Mouse (Mus musculus) G1E (cell line): ENCODE measurements around the gene Ccdc181.

Experiments used
- CTCF ChIP-seq: IDR thresholded peaks from 2 replicates; pipeline ENCODE4 v1.5.1; 2012; ENCODE audit warnings: low read depth, low read length, inconsistent platforms, mixed read lengths
- GATA1 ChIP-seq: IDR thresholded peaks from 2 replicates; pipeline ENCODE4 v1.6.1; 2012; ENCODE audit warnings: borderline replicate concordance, low read length, inconsistent platforms, mixed read lengths
- GATA2 ChIP-seq: IDR thresholded peaks from 2 replicates; pipeline ENCODE4 v1.6.1; 2012; ENCODE audit warnings: low read depth, low read length, inconsistent platforms, borderline replicate concordance
- POLR2AphosphoS5 ChIP-seq: IDR thresholded peaks from 2 replicates; pipeline ENCODE4 v1.6.1; 2012; ENCODE audit warnings: low read depth, low read length, inconsistent platforms; ENCODE audit not compliant: insufficient replicate concordance
- TAL1 ChIP-seq: conservative IDR thresholded peaks from 2 replicates; pipeline ENCODE4 v1.6.1; 2012; ENCODE audit warnings: low read depth, low read length, inconsistent platforms, mixed read lengths

- TF ChIP-seq POLR2AphosphoS5 (no peak), CTCF (no peak), GATA2 (no peak), TAL1 (no peak), GATA1 (no peak)
These were observed 47.7 kb downstream of the Ccdc181 start for GRCm38 (mm10) chr1:164322987-164323650.
